Mouse (Mus musculus): Measurements from ENCODE around the gene Patj.

DNA sequence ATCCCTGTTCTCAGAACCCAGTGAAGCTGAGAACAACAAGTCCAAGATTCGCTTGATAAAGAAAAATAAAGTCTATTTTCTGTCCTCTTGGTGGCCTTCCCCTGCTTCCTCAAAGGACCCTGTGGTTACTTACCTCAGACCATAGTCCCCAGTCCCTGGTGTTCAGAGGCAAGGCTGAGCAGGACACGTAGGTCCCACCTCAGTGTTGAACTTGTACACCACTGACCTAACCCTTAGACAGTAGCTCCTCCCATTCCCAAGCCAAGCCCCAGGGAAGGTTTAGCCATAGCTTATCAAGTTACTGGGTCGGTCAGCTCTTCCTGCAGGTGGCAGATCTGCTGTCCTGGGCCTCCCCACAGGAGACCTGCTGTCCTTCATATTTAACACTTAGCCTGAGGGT, 303.3 kb downstream of the Patj start:
- no peak for TF ChIP-seq POLR2A (IDR thresholded peaks at IDR 0.05; ENCODE audit: insufficient read length, low read depth)
- TF ChIP-seq POLR2AphosphoS2 (IDR thresholded peaks at IDR 0.05; ENCODE audit: insufficient read length, low read depth), result no peak
- TF ChIP-seq TCF12 (IDR thresholded peaks at IDR 0.05; ENCODE audit: insufficient read depth, poor library complexity, severe bottlenecking), result no peak
- no peak for TF ChIP-seq MYOD1 (IDR thresholded peaks at IDR 0.05; ENCODE audit: control insufficient read depth in 1 of 3, insufficient read length in 2 of 3, low read depth in 2 of 3)
- no peak for TF ChIP-seq E2F4 (IDR thresholded peaks at IDR 0.05; ENCODE audit: insufficient read depth)
- TF ChIP-seq TCF3 (IDR thresholded peaks at IDR 0.05; ENCODE audit: insufficient read length, low read depth), result no peak
